Mouse (Mus musculus) forebrain, postnatal 0 days (tissue): Measurements from ENCODE around the gene Olfr670. TPM values are rescaled to one million over a fixed set of nuclear protein-coding genes. Genes with fewer than 3 reads are reported as not detected.
"Not testable (repeated sequence)": the region's sequence is repeated elsewhere in the genome, so short reads cannot be mapped to it uniquely, and the experiment has no call there.

ENCODE experiments used
- ATAC-seq: fragments of 200-750 bp; cut with Nextera tagmentation; 2 replicates; pipeline ENCODE4 v1.8.0; 2017; ENCODE audit warnings: mild to moderate bottlenecking, moderate library complexity
- DNase-seq: peaks from one replicate; pipeline ENCODE4 v3.0.0-alpha.2; 2015
- H3K27ac ChIP-seq: fragments of 300-500 bp; sonication (generic); 2 replicates; pipeline ENCODE4 v1.5.1; 2014; ENCODE audit warnings: low read depth, mild to moderate bottlenecking, antibody characterized with exemption, low read length, moderate library complexity, mixed read lengths
- H3K27me3 ChIP-seq: fragments of 300-500 bp; sonication (generic); 2 replicates; pipeline ENCODE4 v1.6.1; 2014; ENCODE audit warnings: mild to moderate bottlenecking, low read length, mixed read lengths; ENCODE audit not compliant: insufficient read depth
- H3K36me3 ChIP-seq: fragments of 300-500 bp; sonication (generic); 2 replicates; pipeline ENCODE4 v1.6.1; 2014; ENCODE audit warnings: mild to moderate bottlenecking, moderate library complexity; ENCODE audit not compliant: insufficient read depth
- H3K4me1 ChIP-seq: fragments of 300-500 bp; sonication (generic); 2 replicates; pipeline ENCODE4 v1.6.1; 2014; ENCODE audit warnings: antibody characterized with exemption; ENCODE audit not compliant: insufficient read depth
- H3K4me2 ChIP-seq: fragments of 300-500 bp; sonication (generic); 2 replicates; pipeline ENCODE4 v1.6.1; 2014; ENCODE audit warnings: low read depth, mild to moderate bottlenecking, moderate library complexity
- H3K4me3 ChIP-seq: fragments of 300-500 bp; sonication (generic); 2 replicates; pipeline ENCODE4 v1.5.1; 2014; ENCODE audit warnings: low read depth, low read length, mixed read lengths
- H3K9ac ChIP-seq: fragments of 300-500 bp; sonication (generic); 2 replicates; pipeline ENCODE4 v1.6.1; 2014; ENCODE audit warnings: mild to moderate bottlenecking
- H3K9me3 ChIP-seq: fragments of 300-500 bp; sonication (generic); 2 replicates; pipeline ENCODE4 v1.6.1; 2016; ENCODE audit warnings: low read length
- CTCF ChIP-seq: sonication (generic); IDR thresholded peaks from 2 replicates; pipeline ENCODE4 v1.5.1; 2016; ENCODE audit warnings: antibody characterized with exemption, control low read depth, low read depth
- WGBS: fragments of 180-500 bp; shearing (Covaris S2); extraction: QIAGEN DNeasy Blood & Tissue Kit; methylation state at CpG from one replicate; pipeline ENCODE4 v1.1.7; 2014; 5-methylcytosine and 5-hydroxymethylcytosine counted together
- polyA plus RNA-seq: library from polyadenylated mRNA; unstranded; fragments of >200 nt; fragmentation: Nextera tagmentation; extraction: Ambion mirVana; gene quantifications from 2 replicates; pipeline ENCODE4 v1.2.1, GENCODE M21; 2015
- total RNA-seq: library from RNA; depleted of rRNA; stranded (reverse); fragments of >200 nt; gene quantifications from 2 replicates; pipeline ENCODE4 v1.2.3, GENCODE M21; 2014; rRNA removed

Gene Olfr670
- not detected in 2 replicates for total RNA-seq
- polyA plus RNA-seq: not detected in 2 replicates

- Histone ChIP-seq H3K27ac (no peak within 1 kb of the TSS), H3K4me2 (no peak within 1 kb of the TSS), H3K4me1 (no peaks in the 10 kb centered on the region), H3K27me3 (no peaks in the 10 kb centered on the region), H3K36me3 (no peaks in the 10 kb centered on the region), H3K4me3 (no peak within 1 kb of the TSS), H3K9ac (no peak within 1 kb of the TSS), H3K9me3 (no peaks in the 10 kb centered on the region)
- ATAC-seq (no peak), DNase-seq (no peak)
- WGBS: 63% methylated on average over 1 of the region's 1 CpGs
- TF ChIP-seq CTCF: no peak
Measured at GRCm38 (mm10) chr7:104962520-104962919, at the start of gene Olfr670. Olfr670 (minus strand) TSS chr7:104962620.

GRCm38 (mm10) chr7:105001929-105002328 lies 39.5 kb upstream of the Olfr670 start, which contains the start of gene Olfr672:
Olfr672 (minus strand) TSS chr7:105002029.
- no peak within 1 kb of the TSS for H3K4me3 ChIP-seq
- H3K9me3 ChIP-seq: no peaks in the 10 kb centered on the region
- DNase-seq: no peak
- no peaks in the 10 kb centered on the region for H3K36me3 ChIP-seq
- no peak for ATAC-seq
- no peak within 1 kb of the TSS for H3K27ac ChIP-seq
- TF ChIP-seq CTCF: no peak
- H3K9ac ChIP-seq: no peak within 1 kb of the TSS
- no peaks in the 10 kb centered on the region for H3K4me1 ChIP-seq
- H3K4me2 ChIP-seq: no peak within 1 kb of the TSS
- H3K27me3 ChIP-seq: no peaks in the 10 kb centered on the region

DNA sequence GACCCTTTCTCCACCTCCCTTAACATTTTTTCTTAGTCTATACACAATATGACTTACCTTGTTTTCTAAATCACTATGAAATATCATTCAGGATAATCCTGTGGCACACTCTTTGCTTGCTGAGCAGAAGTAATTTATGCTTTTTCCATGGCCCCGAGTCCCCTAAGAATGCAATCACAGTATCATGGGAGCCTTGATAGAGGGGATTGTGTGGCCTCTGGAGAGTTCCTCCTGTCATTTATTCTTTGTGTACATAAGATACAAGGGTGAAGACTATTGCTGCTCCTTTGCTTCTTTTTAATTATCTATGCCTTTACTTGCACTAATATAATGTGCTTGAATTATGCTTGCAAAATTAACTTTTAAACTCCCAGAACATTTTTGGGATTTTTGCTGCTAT lies 16.6 kb upstream of the Olfr670 start, which contains the start of gene Olfr671:
Gene Olfr671 (minus strand): TSS at position 101 of the 400 bp plus-strand sequence.
- no peak within 1 kb of the TSS for H3K27ac ChIP-seq
- ATAC-seq (no peak), DNase-seq (no peak)
- WGBS: 77% methylated on average over 1 of the region's 1 CpGs
- H3K9me3 ChIP-seq: no peaks in the 10 kb centered on the region
- no peaks in the 10 kb centered on the region for H3K36me3 ChIP-seq
- H3K4me1 ChIP-seq: no peaks in the 10 kb centered on the region
- no peak for TF ChIP-seq CTCF
- no peak within 1 kb of the TSS for H3K4me2 ChIP-seq
- H3K27me3 ChIP-seq: no peaks in the 10 kb centered on the region
- H3K4me3 ChIP-seq: no peak within 1 kb of the TSS
- no peak within 1 kb of the TSS for H3K9ac ChIP-seq

DNA sequence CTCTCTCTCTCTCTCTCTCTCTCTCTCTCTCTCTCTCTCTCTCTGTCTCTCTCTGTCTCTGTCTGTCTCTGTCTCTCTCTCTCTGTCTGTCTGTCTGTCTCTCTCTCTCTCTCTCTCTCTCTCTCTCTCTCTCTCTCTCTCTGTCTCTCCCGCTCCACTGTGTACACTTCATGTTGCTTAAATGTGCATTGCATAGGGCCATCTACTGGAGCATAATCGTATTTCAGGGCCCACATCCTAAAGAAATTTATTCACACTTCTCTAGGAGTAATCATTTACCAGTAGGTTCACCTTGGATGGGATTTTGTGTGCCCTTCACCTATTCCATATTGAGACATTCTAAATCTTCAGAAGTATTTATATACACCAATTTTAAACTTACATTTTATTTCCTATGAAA lies 10.1 kb upstream of the Olfr670 start:
- H3K36me3 ChIP-seq, H3K9ac ChIP-seq, H3K4me3 ChIP-seq, DNase-seq, H3K9me3 ChIP-seq, ATAC-seq, H3K4me2 ChIP-seq, H3K27me3 ChIP-seq, H3K4me1 ChIP-seq, H3K27ac ChIP-seq: not testable (repeated sequence)
- 78% methylated on average over 2 of the region's 2 CpGs for WGBS

DNA sequence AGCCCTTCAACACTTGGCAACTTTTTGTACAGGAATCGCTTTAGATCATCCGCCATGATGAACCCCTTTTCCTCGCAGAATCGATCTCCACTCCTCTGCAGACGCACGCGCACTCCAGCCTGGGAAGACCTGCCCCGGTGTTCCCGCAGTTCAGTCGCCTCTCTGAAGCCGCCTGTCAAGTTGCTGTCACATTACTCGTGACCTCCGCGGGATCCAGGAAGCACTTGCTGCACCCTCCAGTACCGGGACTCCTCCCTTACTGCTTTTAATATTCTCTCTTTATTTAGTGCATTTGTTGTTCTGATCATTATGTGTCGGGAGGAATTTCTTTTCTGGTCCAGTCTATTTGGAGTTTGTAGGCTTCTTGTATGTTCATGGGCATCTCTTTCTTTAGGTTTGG lies 12.2 kb downstream of the Olfr670 start:
- not testable (repeated sequence) for H3K9me3 ChIP-seq, H3K27ac ChIP-seq, ATAC-seq, H3K4me1 ChIP-seq, H3K4me3 ChIP-seq, H3K4me2 ChIP-seq, H3K9ac ChIP-seq, DNase-seq, H3K27me3 ChIP-seq, H3K36me3 ChIP-seq
- whole genome bisulfite sequencing: 94% methylated on average over 16 of the region's 16 CpGs

DNA sequence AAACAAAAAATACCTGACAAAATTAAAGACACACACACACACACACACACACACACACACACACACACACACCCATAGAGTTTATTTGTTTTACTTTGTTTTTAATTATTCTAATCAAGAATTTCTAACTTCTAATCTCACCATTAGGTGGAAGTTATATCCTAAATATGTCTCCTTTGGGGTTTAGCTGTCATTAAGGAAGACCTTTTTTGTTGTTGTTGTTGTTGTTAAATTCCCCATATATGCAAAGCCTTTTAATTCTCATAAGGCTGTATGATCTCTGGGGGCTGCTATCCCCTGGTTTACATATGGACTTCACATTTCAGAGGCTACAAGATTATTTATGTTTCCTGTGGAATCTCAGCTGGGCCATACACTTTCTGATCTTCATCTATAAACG lies 28.5 kb downstream of the Olfr670 start, which contains the start of gene Olfr669:
Gene Olfr669 (plus strand): TSS at position 301 of the 400 bp plus-strand sequence.
- TF ChIP-seq CTCF: no peak
- H3K4me3 ChIP-seq: no peak within 1 kb of the TSS
- DNase-seq (no peak), ATAC-seq (no peak)
- no peak within 1 kb of the TSS for H3K27ac ChIP-seq
- H3K27me3 ChIP-seq: no peaks in the 10 kb centered on the region
- no peak within 1 kb of the TSS for H3K4me2 ChIP-seq
- no peak within 1 kb of the TSS for H3K9ac ChIP-seq
- no peaks in the 10 kb centered on the region for H3K4me1 ChIP-seq
- 90% methylated on average over 1 of the region's 1 CpGs for WGBS
- H3K9me3 ChIP-seq: no peaks in the 10 kb centered on the region
- no peaks in the 10 kb centered on the region for H3K36me3 ChIP-seq

DNA sequence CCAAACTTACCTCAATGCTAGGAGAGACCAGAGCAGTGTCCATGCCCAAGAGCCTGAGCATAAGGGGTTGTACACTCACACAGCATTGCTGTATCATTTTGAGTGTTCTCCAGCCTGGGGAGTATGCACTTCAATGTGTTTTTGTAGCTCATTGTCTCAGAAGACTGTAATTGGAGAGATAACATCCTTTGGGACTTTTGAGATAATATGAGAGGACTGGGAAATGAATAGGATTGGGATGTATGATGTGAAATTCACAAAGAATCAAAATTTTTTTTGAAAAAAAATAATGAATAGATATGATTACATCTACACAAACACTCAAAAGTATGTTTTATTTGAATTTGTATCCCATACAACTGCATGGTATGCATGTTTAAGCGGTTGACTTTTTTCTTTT lies 34.5 kb downstream of the Olfr670 start, which contains the start of gene Olfr668:
Gene Olfr668 (minus strand): TSS at position 101 of the 400 bp plus-strand sequence.
- Histone ChIP-seq H3K27ac (no peak within 1 kb of the TSS), H3K9ac (no peak within 1 kb of the TSS), H3K36me3 (no peaks in the 10 kb centered on the region), H3K4me2 (no peak within 1 kb of the TSS), H3K27me3 (no peaks in the 10 kb centered on the region), H3K9me3 (no peaks in the 10 kb centered on the region), H3K4me3 (no peak within 1 kb of the TSS), H3K4me1 (no peaks in the 10 kb centered on the region)
- TF ChIP-seq CTCF: no peak
- DNase-seq: no peak
- no peak for ATAC-seq
- 81% methylated on average over 1 of the region's 1 CpGs for WGBS

GRCm38 (mm10) chr7:104921382-104921781 lies 41.0 kb downstream of the Olfr670 start, which contains the start of gene Olfr667:
Olfr667 (minus strand) TSS chr7:104921482.
- no peak for TF ChIP-seq CTCF
- no peak within 1 kb of the TSS for H3K4me2 ChIP-seq
- DNase-seq (no peak), ATAC-seq (no peak)
- H3K27me3 ChIP-seq: no peaks in the 10 kb centered on the region
- no peaks in the 10 kb centered on the region for H3K9me3 ChIP-seq
- no peak within 1 kb of the TSS for H3K9ac ChIP-seq
- H3K36me3 ChIP-seq: no peaks in the 10 kb centered on the region
- H3K4me1 ChIP-seq: no peaks in the 10 kb centered on the region
- no peak within 1 kb of the TSS for H3K27ac ChIP-seq
- H3K4me3 ChIP-seq: no peak within 1 kb of the TSS
- 92% methylated on average over 1 of the region's 1 CpGs for WGBS

Other genes starting within 250 kb of the Olfr670 start
- not detected in 2 replicates for gene Usp17le, start 185.2 kb downstream of the Olfr670 start, total RNA-seq
- not detected in 2 replicates for gene Usp17le, start 185.2 kb downstream of the Olfr670 start, polyA plus RNA-seq
- gene Usp17lb, start 120.0 kb downstream of the Olfr670 start, total RNA-seq: not detected in 2 replicates
- not detected in 2 replicates for gene Usp17lb, start 120.0 kb downstream of the Olfr670 start, polyA plus RNA-seq
- not detected in 2 replicates for gene Usp17la, start 105.6 kb downstream of the Olfr670 start, total RNA-seq
- not detected in 2 replicates for gene Usp17la, start 105.6 kb downstream of the Olfr670 start, polyA plus RNA-seq
- not detected in 2 replicates for gene Olfr665, start 84.6 kb downstream of the Olfr670 start, total RNA-seq
- gene Olfr665, start 84.6 kb downstream of the Olfr670 start, polyA plus RNA-seq: not detected in 2 replicates
- gene Olfr666, start 66.7 kb downstream of the Olfr670 start, total RNA-seq: not detected in 2 replicates
- gene Olfr666, start 66.7 kb downstream of the Olfr670 start, polyA plus RNA-seq: not detected in 2 replicates
- gene Olfr667, start 41.1 kb downstream of the Olfr670 start, total RNA-seq: not detected in 2 replicates
- not detected in 2 replicates for gene Olfr667, start 41.1 kb downstream of the Olfr670 start, polyA plus RNA-seq
- gene Olfr668, start 34.6 kb downstream of the Olfr670 start, total RNA-seq: not detected in 2 replicates
- gene Olfr668, start 34.6 kb downstream of the Olfr670 start, polyA plus RNA-seq: not detected in 2 replicates
- gene Olfr669, start 28.4 kb downstream of the Olfr670 start, total RNA-seq: not detected in 2 replicates
- not detected in 2 replicates for gene Olfr669, start 28.4 kb downstream of the Olfr670 start, polyA plus RNA-seq
- gene Olfr671, start 16.5 kb upstream of the Olfr670 start, total RNA-seq: not detected in 2 replicates
- not detected in 2 replicates for gene Olfr671, start 16.5 kb upstream of the Olfr670 start, polyA plus RNA-seq
- gene Olfr672, start 39.4 kb upstream of the Olfr670 start, total RNA-seq: not detected in 2 replicates
- gene Olfr672, start 39.4 kb upstream of the Olfr670 start, polyA plus RNA-seq: not detected in 2 replicates
- not detected in 2 replicates for gene Olfr675, start 65.8 kb upstream of the Olfr670 start, total RNA-seq
- not detected in 2 replicates for gene Olfr675, start 65.8 kb upstream of the Olfr670 start, polyA plus RNA-seq
- not detected in 2 replicates for gene Olfr676, start 70.1 kb upstream of the Olfr670 start, total RNA-seq
- not detected in 2 replicates for gene Olfr676, start 70.1 kb upstream of the Olfr670 start, polyA plus RNA-seq
- gene Olfr677, start 88.8 kb upstream of the Olfr670 start, total RNA-seq: not detected in 2 replicates
- not detected in 2 replicates for gene Olfr677, start 88.8 kb upstream of the Olfr670 start, polyA plus RNA-seq
- gene Olfr678, start 101.9 kb upstream of the Olfr670 start, total RNA-seq: not detected in 2 replicates
- gene Olfr678, start 101.9 kb upstream of the Olfr670 start, polyA plus RNA-seq: not detected in 2 replicates
- gene Olfr679, start 118.6 kb upstream of the Olfr670 start, total RNA-seq: not detected in 2 replicates
- gene Olfr679, start 118.6 kb upstream of the Olfr670 start, polyA plus RNA-seq: not detected in 2 replicates
- gene Olfr680-ps1, start 130.2 kb upstream of the Olfr670 start, total RNA-seq: not detected in 2 replicates
- gene Olfr680-ps1, start 130.2 kb upstream of the Olfr670 start, polyA plus RNA-seq: not detected in 2 replicates
- gene Olfr681, start 154.2 kb upstream of the Olfr670 start, total RNA-seq: not detected in 2 replicates
- not detected in 2 replicates for gene Olfr681, start 154.2 kb upstream of the Olfr670 start, polyA plus RNA-seq
- gene Olfr683, start 184.4 kb upstream of the Olfr670 start, total RNA-seq: not detected in 2 replicates
- not detected in 2 replicates for gene Olfr683, start 184.4 kb upstream of the Olfr670 start, polyA plus RNA-seq
- gene Olfr684, start 201.0 kb upstream of the Olfr670 start, total RNA-seq: not detected in 2 replicates
- not detected in 2 replicates for gene Olfr684, start 201.0 kb upstream of the Olfr670 start, polyA plus RNA-seq
- gene Olfr685, start 223.4 kb upstream of the Olfr670 start, total RNA-seq: not detected in 2 replicates
- not detected in 2 replicates for gene Olfr685, start 223.4 kb upstream of the Olfr670 start, polyA plus RNA-seq
- gene Olfr686, start 244.9 kb upstream of the Olfr670 start, total RNA-seq: not detected in 2 replicates
- not detected in 2 replicates for gene Olfr686, start 244.9 kb upstream of the Olfr670 start, polyA plus RNA-seq